Mouse (Mus musculus) heart, postnatal 25 days (tissue): ENCODE measurements around the gene H2-M5. TPM values are rescaled to one million over a fixed set of nuclear protein-coding genes. Genes with fewer than 3 reads are reported as not detected.
A peak's percentile ranks its signal among the peaks of the same experiment; 100 is the strongest.

Experiments used
- DNase-seq: peaks from one replicate; pipeline ENCODE4 v3.0.0; 2022; ENCODE audit warnings: low spot score
- intact Hi-C: fragments of 180-260 bp; cut with DNase I; formaldehyde crosslinking; loops from one replicate; pipeline ENCODE4 v1.15.1; 2025
- total RNA-seq, 2 experiments: library from RNA; stranded (reverse); gene quantifications; 2 replicates each; pipeline ENCODE4 v1.2.3; 2021

The H2-M5 gene
- total RNA-seq, 2 experiments from 2014 or later: not detected

DNA sequence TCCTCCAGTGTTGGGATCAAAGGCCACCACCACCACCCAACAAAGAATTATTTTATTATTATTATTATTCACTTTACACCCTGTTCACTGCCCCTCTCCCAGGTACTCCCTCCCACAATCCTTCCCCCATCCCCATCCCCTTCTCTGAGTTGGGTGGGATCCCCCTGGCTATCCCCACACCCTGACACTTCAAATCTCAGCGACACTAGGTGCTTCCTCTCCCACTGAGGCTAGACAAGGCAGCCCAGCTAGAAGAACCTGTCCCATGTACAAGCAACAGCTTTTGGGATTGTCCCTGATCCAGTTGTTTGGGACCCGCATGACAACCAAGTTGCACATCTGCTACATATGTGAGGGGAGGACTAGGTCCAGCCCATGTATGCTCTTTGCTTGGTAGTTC is 36.7 kb downstream of the H2-M5 start:
- intact Hi-C loops: no loop called here
- DNase-seq: no peak

GRCm38 (mm10) chr17:36950981-36951947 is 38.1 kb downstream of the H2-M5 start, which contains the start of gene Ppp1r11:
Ppp1r11 (minus strand) TSS chr17:36951741.
- peak; percentile 94 for DNase-seq
- intact Hi-C loops: loop anchor here (2.0 kb wide), 1 partner anchor 18 kb away; no protein-coding TSS in a partner anchor

DNA sequence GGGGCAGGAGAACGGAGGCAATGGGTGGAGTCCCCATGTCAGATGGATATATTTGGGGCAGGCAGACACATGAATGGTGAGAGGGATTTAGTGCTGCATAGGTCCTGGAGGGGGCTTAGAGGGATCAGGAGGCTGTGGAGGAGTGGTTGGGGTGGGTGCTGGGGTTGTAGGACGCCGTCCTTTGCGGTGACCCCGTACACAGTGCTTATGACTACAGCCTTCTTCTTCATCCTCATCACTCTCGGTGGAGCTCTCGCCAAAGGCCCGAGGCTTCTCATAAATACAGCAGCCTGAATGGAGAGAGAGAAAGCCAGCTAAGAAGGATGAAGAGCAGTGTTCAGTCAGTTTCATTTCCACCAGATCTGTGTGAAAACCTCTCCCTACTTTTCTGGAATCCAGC is 40.1 kb downstream of the H2-M5 start:
- DNase-seq: no peak
- intact Hi-C loops: no loop called here

GRCm38 (mm10) chr17:36948286-36948685 is 41.1 kb downstream of the H2-M5 start:
- no peak for DNase-seq
- intact Hi-C loops: no loop called here

- peak; percentile 24 for DNase-seq
- intact Hi-C loops: no loop called here
Observed at GRCm38 (mm10) chr17:36947051-36947819, 42.1 kb downstream of the H2-M5 start.

DNA sequence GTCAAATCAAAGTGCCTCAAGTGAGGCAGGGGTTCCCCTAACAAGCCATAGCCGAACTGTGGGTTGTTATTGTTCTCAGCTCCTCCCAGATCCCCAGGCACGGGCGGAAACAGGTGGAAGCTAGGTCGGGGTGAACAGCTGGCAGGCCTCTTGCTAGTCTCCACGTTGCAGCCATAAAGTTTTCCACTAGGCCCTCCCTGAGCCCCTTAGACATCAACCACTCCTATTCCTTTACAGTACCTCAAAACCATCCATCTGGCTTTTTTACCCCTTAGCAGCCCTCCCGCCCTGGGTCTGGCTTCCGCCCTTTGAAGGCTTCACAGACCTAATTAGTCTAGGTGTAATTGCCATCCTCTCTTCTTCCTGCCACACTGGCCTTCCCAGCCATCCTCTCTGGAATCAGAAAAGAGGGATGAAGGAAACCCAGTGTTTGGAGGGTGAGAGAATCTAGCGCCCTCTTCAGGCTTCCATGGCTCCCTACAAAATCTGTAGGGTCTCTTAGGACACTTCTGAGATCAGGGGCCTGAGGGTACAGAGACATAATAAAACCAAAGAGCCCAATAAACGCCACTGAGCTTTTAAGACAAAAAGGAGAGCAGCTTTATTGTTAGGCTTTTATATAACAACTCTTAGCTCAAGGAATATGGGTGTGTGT is 45.1 kb downstream of the H2-M5 start:
- no peak for DNase-seq
- intact Hi-C loops: no loop called here

- no peak for DNase-seq
- intact Hi-C loops: no loop called here
Observed at GRCm38 (mm10) chr17:36943691-36944090, 45.6 kb downstream of the H2-M5 start.

DNA sequence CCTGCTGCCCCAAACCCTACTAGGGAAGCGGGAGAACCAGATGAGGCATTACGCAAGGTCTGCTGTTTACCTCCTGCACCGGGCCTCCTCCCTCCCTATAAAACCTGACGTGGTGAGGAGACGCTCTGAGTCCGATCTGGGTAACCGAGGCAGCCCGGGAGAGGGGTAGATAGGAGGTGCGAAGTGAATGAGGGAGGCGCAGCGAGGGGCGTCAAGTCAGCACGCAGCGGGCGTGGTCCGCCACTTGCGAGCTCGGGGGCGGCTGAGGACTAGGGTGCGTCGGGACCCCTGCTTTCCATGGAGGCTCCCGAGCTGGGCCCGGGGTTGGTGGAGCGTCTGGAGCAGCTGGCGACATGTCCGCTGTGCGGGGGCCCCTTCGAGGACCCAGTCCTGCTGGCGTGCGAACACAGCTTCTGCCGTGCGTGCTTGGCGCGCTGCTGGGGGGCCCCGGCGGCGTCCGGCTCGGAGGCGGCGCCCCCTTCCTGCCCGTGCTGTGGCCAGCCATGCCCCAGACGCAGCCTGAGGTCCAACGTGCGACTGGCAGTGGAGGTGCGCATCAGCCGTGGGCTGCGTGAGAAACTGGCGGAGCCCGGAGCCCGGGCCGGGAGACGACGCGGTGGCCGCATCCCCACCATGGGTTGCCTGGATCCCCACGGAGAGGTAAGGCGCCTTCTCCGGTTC is 46.4 kb downstream of the H2-M5 start, which contains the start of gene Rnf39:
Gene Rnf39, plus strand, starts transcription at position 128 of the 681 bp plus-strand sequence.
- intact Hi-C loops: no loop called here
- no peak for DNase-seq

DNA sequence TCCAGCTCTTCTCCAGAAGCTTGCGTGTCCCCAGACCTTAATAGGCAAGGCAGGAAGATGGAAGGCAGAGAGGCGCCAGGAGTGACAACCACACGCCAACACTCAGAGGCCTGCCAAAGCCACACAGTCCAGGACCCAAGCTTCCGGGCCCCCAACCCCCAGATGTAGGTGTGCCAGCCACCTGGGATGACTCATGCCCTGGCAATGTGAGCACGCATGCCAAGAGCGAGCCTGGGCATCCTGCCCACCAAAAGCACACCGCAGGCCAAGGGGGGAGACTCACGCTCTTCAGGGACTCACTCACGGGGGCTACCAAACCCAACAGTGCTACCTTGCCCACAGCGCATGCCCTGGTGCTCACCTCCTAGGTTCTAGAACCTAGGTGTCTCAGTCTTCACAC is 46.9 kb downstream of the H2-M5 start:
- intact Hi-C loops: no loop called here
- peak; percentile 41 for DNase-seq

DNA sequence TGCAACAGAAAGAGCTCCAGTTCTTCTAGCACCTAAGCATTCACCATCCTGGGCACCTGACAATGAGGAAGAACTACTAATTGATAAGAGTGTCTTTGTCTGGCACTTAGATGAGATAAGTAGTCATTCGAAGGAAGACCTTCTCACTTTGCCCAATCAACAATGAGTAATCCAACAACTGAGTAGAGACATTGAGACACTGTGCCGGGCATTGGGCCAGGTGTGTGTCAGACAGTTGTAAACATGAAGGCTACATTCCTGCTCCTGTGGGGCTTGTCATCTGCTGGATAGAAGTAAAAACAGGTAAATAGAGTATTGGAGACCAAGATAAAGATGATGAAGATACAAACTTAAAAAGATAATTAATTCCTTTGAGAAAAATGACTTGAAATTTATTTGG is 51.3 kb downstream of the H2-M5 start:
- DNase-seq: no peak
- intact Hi-C loops: no loop called here

Other genes starting within 250 kb of the H2-M5 start
- not detected for gene H2-M10.5, start 216.6 kb downstream of the H2-M5 start, total RNA-seq
- not detected for gene H2-M10.6, start 177.4 kb downstream of the H2-M5 start, total RNA-seq
- gene Trim26, start 152.4 kb downstream of the H2-M5 start, total RNA-seq: 10 to 100 TPM; 19.4 to 20.5 TPM
- gene Trim15, start 122.3 kb downstream of the H2-M5 start, total RNA-seq: not detected
- gene Trim10, start 120.0 kb downstream of the H2-M5 start, total RNA-seq: 1 to 10 TPM; 1.2 TPM
- gene Trim40, start 99.4 kb downstream of the H2-M5 start, total RNA-seq: not detected
- gene Trim31, start 91.4 kb downstream of the H2-M5 start, total RNA-seq: not detected
- gene Rnf39, start 46.6 kb downstream of the H2-M5 start, total RNA-seq: 1 to 10 TPM in 1 of 2 experiments, under 1 TPM in 1; 0.36 to 1.1 TPM
- gene Ppp1r11, start 37.8 kb downstream of the H2-M5 start, total RNA-seq: 10 to 100 TPM; 87.4 to 92.9 TPM
- gene Znrd1, start 31.0 kb downstream of the H2-M5 start, total RNA-seq: 10 to 100 TPM; 25.9 to 27.4 TPM
- 10 to 100 TPM; 11.2 to 14.7 TPM for gene Znrd1as, start 30.9 kb downstream of the H2-M5 start, total RNA-seq
- under 1 TPM; 0.49 to 0.61 TPM for gene 2410137M14Rik, start 8.3 kb downstream of the H2-M5 start, total RNA-seq
- gene Zfp57, start 11.6 kb upstream of the H2-M5 start, total RNA-seq: 1 to 10 TPM; 1.6 to 2.9 TPM
- gene Mog, start 33.9 kb upstream of the H2-M5 start, total RNA-seq: not detected
- gene Gabbr1, start 56.4 kb upstream of the H2-M5 start, total RNA-seq: 1 to 10 TPM; 6.9 to 7.4 TPM
- not detected for gene Olfr90, start 99.0 kb upstream of the H2-M5 start, total RNA-seq
- not detected for gene Olfr91, start 108.7 kb upstream of the H2-M5 start, total RNA-seq
- not detected for gene Olfr92, start 130.6 kb upstream of the H2-M5 start, total RNA-seq
- not detected for gene Olfr93, start 172.0 kb upstream of the H2-M5 start, total RNA-seq
- gene Ubd, start 204.4 kb upstream of the H2-M5 start, total RNA-seq: not detected
- gene Olfr94, start 211.5 kb upstream of the H2-M5 start, total RNA-seq: not detected
- not detected for gene Olfr95, start 223.6 kb upstream of the H2-M5 start, total RNA-seq
- not detected for gene Olfr96, start 230.6 kb upstream of the H2-M5 start, total RNA-seq
- not detected for gene Olfr97, start 247.8 kb upstream of the H2-M5 start, total RNA-seq